Mouse (Mus musculus): ENCODE results near the gene Coq4. TPM values are rescaled to one million over a fixed set of nuclear protein-coding genes. Genes with fewer than 3 reads are reported as not detected.

Gene Coq4
- 15.2 and 15.6 TPM in 2 replicates for polyA plus RNA-seq (2015; fragmentation: Nextera tagmentation; extraction: Ambion mirVana)

DNA sequence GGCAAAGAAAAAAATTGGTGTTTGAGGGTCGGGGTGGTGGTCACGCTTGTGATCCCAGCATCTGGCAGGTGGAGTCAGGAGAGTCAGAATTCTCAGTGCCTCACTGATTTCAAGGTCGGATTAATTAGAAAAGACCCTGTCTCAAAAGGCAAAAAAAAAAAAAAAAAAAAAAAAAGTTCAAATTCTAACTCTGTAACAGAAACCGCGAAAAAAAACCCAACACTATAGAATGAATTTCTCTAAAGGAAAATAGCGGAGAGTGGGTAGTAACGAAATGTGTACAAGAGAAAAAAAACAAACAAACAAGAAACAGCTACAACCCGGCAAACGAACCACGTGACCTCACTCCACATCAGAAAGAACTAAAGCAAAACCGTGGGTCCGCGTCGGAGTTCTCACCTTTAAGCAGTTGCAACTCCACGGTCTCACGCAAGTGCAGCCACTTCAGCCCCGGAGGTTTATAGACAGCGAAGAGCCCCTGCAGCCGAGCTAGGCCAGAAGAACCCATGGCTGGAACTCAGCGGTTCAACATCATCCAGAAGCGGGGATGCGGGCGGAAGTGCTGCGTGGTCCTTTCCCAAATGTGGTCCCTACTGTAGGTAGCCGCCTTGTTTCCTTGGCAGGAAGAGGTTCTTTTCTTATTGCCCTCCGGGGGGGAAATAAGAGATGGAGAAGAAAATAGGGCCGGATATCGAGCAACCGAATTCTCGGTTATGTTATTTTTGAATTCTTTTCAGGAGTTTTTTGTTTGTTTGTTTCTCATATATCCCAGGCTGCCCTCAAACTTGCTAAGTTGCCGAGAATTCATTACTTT lies at the start of gene Coq4:
Coq4 (plus strand) TSS at position 390 of the 814 bp plus-strand sequence.
- H3K9ac ChIP-seq: peak within 1 kb of the TSS; percentile 71
- peak; percentile 85 for ATAC-seq (ENCODE audit: low read depth)
- peaks cover 22% of the 10 kb centered on the region for H3K4me1 ChIP-seq (replicated peaks)
- H3K27me3 ChIP-seq: no peaks in the 10 kb centered on the region
- H3K36me3 ChIP-seq: peaks cover 61% of the 10 kb centered on the region
- H3K9me3 ChIP-seq (replicated peaks): no peaks in the 10 kb centered on the region
- WGBS (ENCODE audit: insufficient replicate concordance): 2% methylated on average over 31 of the region's 31 CpGs
- DNase-seq: peak; percentile 85
- peak within 1 kb of the TSS; percentile 84 for H3K4me3 ChIP-seq (replicated peaks)
- peak within 1 kb of the TSS; percentile 83 for H3K27ac ChIP-seq
- peak within 1 kb of the TSS; percentile 93 for H3K4me2 ChIP-seq

DNA sequence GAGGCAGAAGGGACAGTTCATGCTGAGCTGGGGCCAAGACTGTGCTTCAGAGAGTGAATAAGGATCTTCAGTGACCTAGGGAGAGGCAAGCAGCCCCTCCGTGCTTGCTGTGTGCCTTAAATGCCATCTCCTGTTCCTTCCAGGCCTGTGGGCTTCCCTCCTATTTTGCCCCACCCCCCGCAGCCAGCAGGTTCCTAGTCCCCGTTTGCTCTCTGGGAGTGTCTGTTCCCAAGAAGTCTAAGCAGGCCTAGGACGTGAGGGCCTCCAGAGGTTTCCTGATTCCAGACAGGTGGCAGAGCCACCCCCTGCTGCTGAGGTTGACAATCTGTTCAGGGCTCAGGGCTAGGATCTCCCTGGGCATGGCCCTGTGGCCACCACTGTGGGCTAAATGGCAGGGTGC lies 48.5 kb upstream of the Coq4 start:
- Histone ChIP-seq H3K4me1 (replicated peaks) (peaks cover 20% of the 10 kb centered on the region), H3K9ac (no peak overlapping the region), H3K9me3 (replicated peaks) (no peaks in the 10 kb centered on the region), H3K4me2 (no peak overlapping the region), H3K36me3 (peaks cover 46% of the 10 kb centered on the region), H3K4me3 (replicated peaks) (no peak overlapping the region), H3K27me3 (no peaks in the 10 kb centered on the region), H3K27ac (peak overlapping the region; percentile 50)
- DNase-seq (no peak), ATAC-seq (ENCODE audit: low read depth) (no peak)
- 56% methylated on average over 4 of the region's 4 CpGs for WGBS (ENCODE audit: insufficient replicate concordance)

DNA sequence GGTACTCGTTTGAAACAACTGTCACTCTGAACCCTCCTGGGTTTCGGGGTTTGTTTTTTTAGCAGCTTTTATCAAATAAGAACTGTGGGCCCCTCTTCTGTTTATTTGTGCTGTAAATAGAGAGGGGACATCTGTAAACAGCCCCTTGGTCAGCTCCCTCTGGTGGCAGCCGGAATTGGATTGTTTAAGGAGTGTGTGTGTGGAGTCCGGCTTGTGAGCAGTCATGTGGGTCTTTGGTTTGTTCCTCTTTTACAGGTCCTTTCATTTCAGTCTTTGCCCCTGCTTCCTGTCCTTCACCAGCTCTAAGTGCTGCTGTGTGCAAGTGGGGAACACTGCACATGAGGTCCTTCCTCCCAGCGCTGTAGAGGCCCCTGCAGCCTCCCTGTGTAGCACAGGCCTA lies 47.9 kb upstream of the Coq4 start:
- Histone ChIP-seq H3K4me1 (replicated peaks) (peaks cover 20% of the 10 kb centered on the region), H3K4me3 (replicated peaks) (no peak overlapping the region), H3K36me3 (peaks cover 40% of the 10 kb centered on the region), H3K9ac (no peak overlapping the region), H3K4me2 (no peak overlapping the region), H3K27me3 (no peaks in the 10 kb centered on the region), H3K9me3 (replicated peaks) (no peaks in the 10 kb centered on the region), H3K27ac (peak overlapping the region; percentile 50; the same call in 1 of the 2 replicates)
- DNase-seq (no peak), ATAC-seq (ENCODE audit: low read depth) (no peak)
- WGBS (ENCODE audit: insufficient replicate concordance): 30% methylated on average over 5 of the region's 5 CpGs

DNA sequence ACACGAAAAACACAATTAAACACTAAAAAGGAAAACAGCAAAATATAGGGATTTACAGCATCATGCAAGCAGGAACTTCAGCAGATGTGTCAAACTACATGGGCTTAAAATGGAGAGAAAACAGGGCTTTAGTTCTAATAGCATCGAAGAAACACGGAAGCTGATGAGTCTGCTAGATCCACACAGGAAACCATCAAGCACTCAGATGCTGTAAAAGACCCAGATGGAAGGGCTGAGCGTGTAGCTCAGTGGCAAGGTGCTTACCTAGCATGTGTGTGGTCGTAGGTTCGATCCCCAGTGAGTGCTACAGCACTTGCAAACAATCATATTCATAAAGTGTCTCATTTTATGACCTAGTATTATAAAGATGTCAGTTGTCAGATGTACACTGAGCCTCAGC lies 46.1 kb upstream of the Coq4 start:
- ATAC-seq (ENCODE audit: low read depth): no peak
- DNase-seq: no peak
- 71% methylated on average over 6 of the region's 6 CpGs for WGBS (ENCODE audit: insufficient replicate concordance)
- no peak overlapping the region for H3K9ac ChIP-seq
- H3K27me3 ChIP-seq: peaks cover 12% of the 10 kb centered on the region
- no peak overlapping the region for H3K4me2 ChIP-seq
- H3K36me3 ChIP-seq: peaks cover 23% of the 10 kb centered on the region
- H3K9me3 ChIP-seq (replicated peaks): no peaks in the 10 kb centered on the region
- H3K4me1 ChIP-seq (replicated peaks): peaks cover 20% of the 10 kb centered on the region
- no peak overlapping the region for H3K4me3 ChIP-seq (replicated peaks)
- H3K27ac ChIP-seq: no peak overlapping the region

DNA sequence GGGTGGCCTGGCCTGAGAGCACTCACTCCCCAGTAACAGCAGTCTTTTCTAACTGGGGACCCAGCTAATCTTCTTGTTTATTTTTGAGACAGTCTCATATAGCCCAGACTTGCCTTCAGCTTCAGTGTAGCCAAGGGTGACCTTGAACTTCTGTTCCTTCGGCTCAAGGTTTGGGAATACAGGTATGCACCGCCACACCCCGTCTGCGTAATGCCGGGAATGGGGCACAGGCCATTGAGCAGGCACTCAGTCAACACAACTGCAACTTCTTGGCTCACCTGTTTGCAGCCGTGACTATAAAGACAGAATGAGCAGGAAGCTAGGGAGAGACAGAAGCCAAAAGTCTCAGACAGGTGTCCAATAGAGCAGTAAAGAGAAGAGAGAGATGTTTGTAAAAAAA lies 43.0 kb upstream of the Coq4 start:
- ATAC-seq (ENCODE audit: low read depth): no peak
- no peaks in the 10 kb centered on the region for H3K36me3 ChIP-seq
- no peak overlapping the region for H3K27ac ChIP-seq
- DNase-seq: no peak
- WGBS (ENCODE audit: insufficient replicate concordance): 73% methylated on average over 6 of the region's 6 CpGs
- peaks cover 41% of the 10 kb centered on the region for H3K27me3 ChIP-seq
- no peak overlapping the region for H3K4me2 ChIP-seq
- H3K4me3 ChIP-seq (replicated peaks): no peak overlapping the region
- H3K9ac ChIP-seq: no peak overlapping the region
- H3K9me3 ChIP-seq (replicated peaks): no peaks in the 10 kb centered on the region
- peaks cover 10% of the 10 kb centered on the region; the same call in 1 of the 2 replicates for H3K4me1 ChIP-seq (replicated peaks)

DNA sequence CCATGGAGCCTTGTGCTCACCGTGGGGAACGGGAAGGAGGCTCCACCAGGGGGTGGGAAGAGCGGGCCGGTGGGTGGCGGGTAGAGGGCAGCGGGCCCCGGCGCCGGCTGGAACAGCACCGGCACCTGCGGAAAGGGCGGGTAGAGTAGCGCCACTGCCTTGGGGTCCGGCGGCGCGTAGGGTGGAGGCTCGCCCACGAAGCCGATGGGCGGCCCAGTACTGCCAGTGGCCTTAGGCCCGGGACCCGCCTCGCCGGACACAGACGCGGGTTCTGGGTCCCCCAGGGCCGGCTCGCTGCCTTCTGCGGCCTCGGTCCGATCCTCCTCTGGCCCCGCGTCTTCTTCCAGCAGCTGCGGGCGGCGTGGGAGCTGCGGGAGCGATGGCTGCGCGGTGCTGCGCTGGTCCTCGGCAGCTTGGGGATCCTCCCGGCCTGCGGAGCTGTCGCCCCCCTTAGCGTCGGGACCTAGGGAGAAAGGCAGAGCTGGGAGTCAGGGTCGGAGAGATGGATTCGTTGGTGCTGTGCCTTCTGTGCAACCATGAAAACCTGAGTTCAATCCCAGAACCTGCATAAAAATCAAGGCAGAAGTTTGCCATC lies 40.0 kb upstream of the Coq4 start:
- no peak overlapping the region for H3K27ac ChIP-seq
- no peak for DNase-seq
- H3K9ac ChIP-seq: no peak overlapping the region
- peaks cover 72% of the 10 kb centered on the region for H3K27me3 ChIP-seq
- no peak overlapping the region; the same call in 1 of the 2 replicates for H3K4me3 ChIP-seq (replicated peaks)
- 0 out of 2 replicates have a peak, but pooled peaks cover 8% of the 10 kb centered on the region for H3K4me1 ChIP-seq (replicated peaks)
- WGBS (ENCODE audit: insufficient replicate concordance): 13% methylated on average over 46 of the region's 50 CpGs
- no peaks in the 10 kb centered on the region for H3K36me3 ChIP-seq
- H3K9me3 ChIP-seq (replicated peaks): no peaks in the 10 kb centered on the region
- no peak for ATAC-seq (ENCODE audit: low read depth)
- H3K4me2 ChIP-seq: peak overlapping the region; percentile 39

DNA sequence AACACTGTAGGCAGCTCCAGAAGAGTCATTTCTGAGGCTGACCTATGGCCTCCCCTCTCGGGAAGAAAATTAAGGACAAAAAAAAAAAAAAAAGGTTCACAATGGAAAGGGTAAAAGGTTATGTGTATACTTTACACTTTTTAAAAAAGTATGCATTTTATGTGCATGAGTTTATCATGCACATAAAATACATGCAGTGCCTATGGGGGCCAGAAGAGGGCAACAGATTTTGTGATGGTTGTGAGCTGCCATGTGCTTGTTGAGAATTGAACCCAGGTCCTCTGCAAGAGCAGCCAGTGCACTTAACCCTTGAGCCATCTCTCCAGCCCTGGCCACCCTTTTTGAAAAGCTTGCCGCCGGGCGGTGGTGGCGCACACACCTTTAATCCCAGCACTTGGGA lies 39.4 kb upstream of the Coq4 start:
- ATAC-seq (ENCODE audit: low read depth) (no peak), DNase-seq (no peak)
- H3K36me3 ChIP-seq: no peaks in the 10 kb centered on the region
- no peak overlapping the region for H3K9ac ChIP-seq
- no peak overlapping the region for H3K27ac ChIP-seq
- peaks cover 77% of the 10 kb centered on the region for H3K27me3 ChIP-seq
- H3K9me3 ChIP-seq (replicated peaks): no peaks in the 10 kb centered on the region
- no peak overlapping the region for H3K4me2 ChIP-seq
- H3K4me1 ChIP-seq (replicated peaks): 0 out of 2 replicates have a peak, but pooled peaks cover 8% of the 10 kb centered on the region
- H3K4me3 ChIP-seq (replicated peaks): no peak overlapping the region
- WGBS (ENCODE audit: insufficient replicate concordance): 45% methylated on average over 5 of the region's 5 CpGs

DNA sequence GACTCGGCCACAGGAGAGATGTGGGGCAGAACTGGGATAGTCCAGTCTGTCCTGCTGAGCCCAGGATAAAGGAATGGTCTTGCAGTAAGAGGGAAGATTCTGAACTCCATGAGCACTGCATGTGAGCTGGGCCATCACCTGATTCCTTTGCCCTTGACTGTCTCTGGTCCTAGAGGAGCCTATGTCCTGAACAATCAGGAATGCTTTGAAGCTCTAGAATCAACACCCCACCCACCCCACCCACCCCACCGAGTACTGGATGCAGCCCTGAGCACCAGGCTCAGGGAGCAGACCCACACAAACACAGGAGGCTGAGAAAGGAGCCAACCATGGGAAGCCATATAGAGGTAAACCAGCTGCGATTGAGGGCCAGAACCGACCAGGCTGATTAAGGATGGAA lies 38.8 kb upstream of the Coq4 start:
- Histone ChIP-seq H3K9me3 (replicated peaks) (no peaks in the 10 kb centered on the region), H3K9ac (no peak overlapping the region), H3K27me3 (peaks cover 84% of the 10 kb centered on the region), H3K4me3 (replicated peaks) (no peak overlapping the region), H3K4me1 (replicated peaks) (0 out of 2 replicates have a peak, but pooled peaks cover 8% of the 10 kb centered on the region), H3K36me3 (no peaks in the 10 kb centered on the region), H3K27ac (no peak overlapping the region), H3K4me2 (no peak overlapping the region)
- ATAC-seq (ENCODE audit: low read depth) (no peak), DNase-seq (no peak)
- 63% methylated on average over 4 of the region's 4 CpGs for WGBS (ENCODE audit: insufficient replicate concordance)

DNA sequence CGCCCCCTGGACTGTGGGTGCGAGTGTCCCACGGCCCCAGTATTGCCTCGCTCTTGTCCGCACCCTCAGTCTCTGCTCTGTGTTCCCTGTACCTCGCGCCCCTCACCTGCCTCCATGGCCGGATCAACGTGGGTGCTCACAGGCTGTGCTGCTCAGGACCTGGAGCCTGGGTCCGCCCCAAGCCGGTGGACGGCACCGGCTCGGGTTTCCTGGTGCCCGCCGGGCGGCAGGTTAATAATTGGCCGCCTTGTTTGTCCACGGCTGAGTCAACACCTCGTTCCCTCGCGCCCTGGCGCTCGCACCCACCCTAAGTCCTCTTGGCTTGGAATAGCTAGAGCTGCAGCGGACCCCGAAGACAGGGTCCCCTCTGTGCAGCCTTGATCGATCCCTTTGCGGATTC lies 35.8 kb upstream of the Coq4 start, which contains the start of gene Gm13420:
Gm13420 (minus strand) TSS at position 189 of the 400 bp plus-strand sequence.
- no peaks in the 10 kb centered on the region for H3K9me3 ChIP-seq (replicated peaks)
- DNase-seq (no peak), ATAC-seq (ENCODE audit: low read depth) (peak; percentile 54)
- WGBS (ENCODE audit: insufficient replicate concordance): 12% methylated on average over 28 of the region's 28 CpGs
- H3K4me1 ChIP-seq (replicated peaks): 0 out of 2 replicates have a peak, but pooled peaks cover 8% of the 10 kb centered on the region
- peaks cover 72% of the 10 kb centered on the region for H3K27me3 ChIP-seq
- no peaks in the 10 kb centered on the region for H3K36me3 ChIP-seq
- peak within 1 kb of the TSS; percentile 36 for H3K4me3 ChIP-seq (replicated peaks)
- H3K9ac ChIP-seq: no peak within 1 kb of the TSS
- no peak within 1 kb of the TSS for H3K27ac ChIP-seq
- peak within 1 kb of the TSS; percentile 51 for H3K4me2 ChIP-seq

DNA sequence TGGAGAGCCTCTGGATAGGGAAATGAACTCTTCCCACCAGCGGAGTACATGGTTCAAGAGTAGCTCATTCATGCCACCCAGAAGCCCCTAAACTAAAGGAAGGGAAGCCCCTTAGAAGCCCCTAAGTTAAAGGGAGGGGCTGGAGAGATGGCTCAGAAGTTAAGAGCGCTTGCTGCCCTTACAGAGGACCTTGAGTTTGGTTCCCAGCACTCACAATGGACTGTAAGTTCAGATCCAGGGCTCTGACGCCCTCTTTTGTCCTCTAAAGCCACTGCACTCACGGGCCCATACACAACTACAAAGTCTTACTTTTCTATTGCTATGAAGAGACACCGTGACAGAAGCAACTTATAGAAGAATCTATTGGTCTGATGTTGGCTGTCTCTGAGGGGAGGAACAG lies 34.9 kb upstream of the Coq4 start:
- ATAC-seq (ENCODE audit: low read depth) (no peak), DNase-seq (no peak)
- H3K4me3 ChIP-seq (replicated peaks): no peak overlapping the region
- 74% methylated on average over 5 of the region's 5 CpGs for WGBS (ENCODE audit: insufficient replicate concordance)
- H3K4me1 ChIP-seq (replicated peaks): 0 out of 2 replicates have a peak, but pooled peaks cover 3% of the 10 kb centered on the region
- no peak overlapping the region for H3K27ac ChIP-seq
- H3K9ac ChIP-seq: no peak overlapping the region
- H3K9me3 ChIP-seq (replicated peaks): no peaks in the 10 kb centered on the region
- no peak overlapping the region for H3K4me2 ChIP-seq
- no peaks in the 10 kb centered on the region for H3K36me3 ChIP-seq
- peaks cover 63% of the 10 kb centered on the region for H3K27me3 ChIP-seq

DNA sequence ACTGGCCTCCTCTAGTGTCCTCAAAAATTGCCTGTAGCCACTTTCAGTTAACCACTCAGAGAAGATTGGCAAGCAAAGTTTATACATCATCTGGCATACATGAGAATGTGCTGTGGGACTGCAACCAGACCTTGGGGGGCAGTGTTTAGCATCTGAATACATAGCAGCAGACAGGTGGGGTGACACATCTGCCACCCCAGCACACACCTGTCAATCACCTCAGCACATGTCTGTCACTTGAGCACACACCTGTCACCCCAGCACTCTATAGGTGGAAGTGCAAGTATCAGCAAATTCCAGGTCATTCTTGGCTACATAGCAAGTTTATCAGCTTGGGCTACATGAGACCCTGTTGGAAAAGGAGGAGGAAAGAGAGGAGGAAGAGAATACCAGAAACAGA lies 31.6 kb upstream of the Coq4 start:
- no peak overlapping the region for H3K9ac ChIP-seq
- H3K36me3 ChIP-seq: no peaks in the 10 kb centered on the region
- no peak overlapping the region for H3K27ac ChIP-seq
- H3K27me3 ChIP-seq: peaks cover 31% of the 10 kb centered on the region
- DNase-seq: no peak
- no peak overlapping the region for H3K4me3 ChIP-seq (replicated peaks)
- H3K4me2 ChIP-seq: no peak overlapping the region
- no peak for ATAC-seq (ENCODE audit: low read depth)
- H3K9me3 ChIP-seq (replicated peaks): no peaks in the 10 kb centered on the region
- H3K4me1 ChIP-seq (replicated peaks): 0 out of 2 replicates have a peak, but pooled peaks cover 1% of the 10 kb centered on the region

Measured in liver, embryonic 13.5 days (tissue).